Mouse (Mus musculus) C2C12 (cell line): ENCODE results near the gene Maged2.

Source experiments
- CEBPB ChIP-seq: IDR thresholded peaks from one replicate; pipeline ENCODE4 v1.6.1; 2011; ENCODE audit warnings: low read depth, mild to moderate bottlenecking, control low read depth, moderate library complexity
- CTCF ChIP-seq: IDR thresholded peaks from one replicate; pipeline ENCODE4 v1.5.1; 2011; ENCODE audit not compliant: control insufficient read depth, insufficient read depth, insufficient read length
- MYOG ChIP-seq: IDR thresholded peaks from one replicate; pipeline ENCODE4 v1.6.1; 2011; ENCODE audit not compliant: control insufficient read depth, insufficient read length; ENCODE audit errors: extremely low read depth
- USF1 ChIP-seq: IDR thresholded peaks from one replicate; pipeline ENCODE4 v1.6.1; 2011; ENCODE audit warnings: low read depth, mild to moderate bottlenecking, control low read depth, moderate library complexity

DNA sequence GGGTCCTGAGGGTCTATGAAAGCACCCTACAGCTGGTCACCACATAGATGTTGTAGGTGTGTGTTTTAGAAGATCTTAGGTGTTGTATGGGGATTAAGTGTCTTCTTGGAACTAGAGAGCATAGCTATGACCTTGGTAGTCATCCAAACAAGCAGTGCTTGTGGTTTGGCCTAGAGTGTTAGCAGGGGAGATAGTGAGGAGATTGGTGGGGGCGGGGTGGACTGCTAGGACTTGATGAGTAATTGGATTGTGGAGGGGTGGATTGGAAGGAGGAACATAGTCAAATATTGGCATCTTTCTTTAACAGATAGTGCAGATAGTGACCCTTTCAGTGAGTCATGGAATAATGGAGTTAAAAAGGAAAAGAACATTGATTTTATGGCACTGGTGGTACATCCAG lies 1.5 kb upstream of the Maged2 start:
- TF ChIP-seq CTCF (no peak), USF1 (no peak), MYOG (no peak), CEBPB (no peak)
